Mouse (Mus musculus) CH12.LX (cell line): Measurements from ENCODE around the gene Mmel1.

Experiments used
- CHD1 ChIP-seq: IDR thresholded peaks from 2 replicates; pipeline ENCODE4 v1.6.1; 2012; ENCODE audit warnings: low read depth, low read length, improper control_type of control experiment, inconsistent platforms
- CTCF ChIP-seq, 2 experiments: IDR thresholded peaks in 1 of 2; conservative IDR thresholded peaks in 1 of 2; 2 replicates each; pipeline ENCODE4 v1.5.1; 2011 to 2012; ENCODE audit warnings: low read depth in 2 of 2, low read length in 2 of 2, improper control_type of control experiment in 1 of 2, inconsistent platforms in 1 of 2, mild to moderate bottlenecking in 1 of 2, moderate library complexity in 1 of 2
- EP300 ChIP-seq: IDR thresholded peaks from 2 replicates; pipeline ENCODE4 v1.6.1; 2011; ENCODE audit warnings: low read length, improper control_type of control experiment
- ETS1 ChIP-seq: conservative IDR thresholded peaks from 2 replicates; pipeline ENCODE4 v1.6.1; 2012; ENCODE audit warnings: low read depth, mild to moderate bottlenecking, inconsistent platforms, low read length, improper control_type of control experiment, moderate library complexity
- MAZ ChIP-seq: IDR thresholded peaks from 2 replicates; pipeline ENCODE4 v1.6.1; 2012; ENCODE audit warnings: low read depth, mild to moderate bottlenecking, inconsistent platforms, low read length, improper control_type of control experiment, moderate library complexity
- MYC ChIP-seq: IDR thresholded peaks from 2 replicates; pipeline ENCODE4 v1.6.1; 2011; ENCODE audit warnings: low read depth, mild to moderate bottlenecking, improper control_type of control experiment, low read length
- NRF1 ChIP-seq: IDR thresholded peaks from 2 replicates; pipeline ENCODE4 v1.6.1; 2014; ENCODE audit warnings: low read depth, mild to moderate bottlenecking, inconsistent platforms, low read length, improper control_type of control experiment, moderate library complexity
- RAD21 ChIP-seq: IDR thresholded peaks from 2 replicates; pipeline ENCODE4 v1.6.1; 2011; ENCODE audit warnings: low read depth, mild to moderate bottlenecking, low read length, improper control_type of control experiment, moderate library complexity

DNA sequence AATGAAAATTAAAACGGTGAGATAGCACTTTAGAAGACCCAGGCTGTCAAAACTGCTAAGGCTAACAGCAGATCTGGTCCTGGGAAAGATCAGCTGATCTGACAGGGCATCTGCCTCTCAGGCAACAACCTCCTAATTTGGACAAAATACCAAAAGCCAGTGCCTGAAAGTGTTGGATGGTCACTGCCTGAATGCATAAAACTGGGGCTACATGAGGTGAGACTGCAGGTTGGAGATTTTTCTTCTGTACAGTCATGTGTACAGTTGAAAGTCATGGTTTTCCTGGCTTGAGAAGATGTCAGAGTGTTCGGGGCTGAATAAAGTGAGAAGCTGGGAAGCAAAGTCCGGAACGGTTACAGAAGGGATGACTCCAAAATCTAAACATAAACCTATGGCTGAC is 15.5 kb upstream of the Mmel1 start:
- TF ChIP-seq CHD1 (no peak), CTCF (conservative IDR thresholded peaks at IDR 0.05 in 1 of 2, IDR thresholded peaks at IDR 0.05 in 1 of 2; ENCODE audit: low read depth in 2 of 2, low read length in 2 of 2) (no peak), MYC (no peak), ETS1 (no peak), EP300 (no peak), RAD21 (no peak), NRF1 (no peak), MAZ (no peak)
